Mouse (Mus musculus) MEL (cell line): ENCODE data around the gene Fancc.

Experiments used
- CTCF ChIP-seq, 3 experiments: IDR thresholded peaks in 2 of 3; conservative IDR thresholded peaks in 1 of 3; 2 replicates each; pipeline ENCODE4 v1.5.1; 2011 to 2012; ENCODE audit warnings: low read length in 3 of 3, low read depth in 2 of 3, mild to moderate bottlenecking in 2 of 3, improper control_type of control experiment in 1 of 3, inconsistent platforms in 1 of 3, mixed read lengths in 1 of 3, moderate library complexity in 1 of 3; ENCODE audit not compliant: control insufficient read depth in 1 of 3, insufficient read depth in 1 of 3, poor library complexity in 1 of 3, severe bottlenecking in 1 of 3
- E2F4 ChIP-seq: IDR thresholded peaks from 2 replicates; pipeline ENCODE4 v1.6.1; 2011; ENCODE audit warnings: low read depth, low read length, improper control_type of control experiment, borderline replicate concordance
- MYC ChIP-seq: IDR thresholded peaks from 2 replicates; pipeline ENCODE4 v1.6.1; 2011; ENCODE audit warnings: low read depth, mild to moderate bottlenecking, low read length, improper control_type of control experiment, moderate library complexity
- POLR2AphosphoS5 ChIP-seq: IDR thresholded peaks from 2 replicates; pipeline ENCODE4 v1.6.1; 2012; ENCODE audit warnings: low read depth, borderline replicate concordance, mild to moderate bottlenecking, inconsistent platforms, low read length, moderate library complexity, mixed read lengths
- ZKSCAN1 ChIP-seq: IDR thresholded peaks from 2 replicates; pipeline ENCODE4 v1.6.1; 2012; ENCODE audit warnings: low read depth, mild to moderate bottlenecking, inconsistent platforms, low read length, improper control_type of control experiment, moderate library complexity

GRCm38 (mm10) chr13:63541510-63541909 is 44.4 kb upstream of the Fancc start:
- TF ChIP-seq CTCF (IDR thresholded peaks at IDR 0.05 in 2 of 3, conservative IDR thresholded peaks at IDR 0.05 in 1 of 3; ENCODE audit: control insufficient read depth in 1 of 3, insufficient read depth in 1 of 3, low read depth in 2 of 3, low read length in 3 of 3, poor library complexity in 1 of 3, severe bottlenecking in 1 of 3) = no peak
- no peak for TF ChIP-seq ZKSCAN1
- no peak for TF ChIP-seq MYC
- no peak for TF ChIP-seq E2F4
- no peak for TF ChIP-seq POLR2AphosphoS5
